Mouse (Mus musculus) frontal cortex, postnatal 10 days (tissue): ENCODE measurements around the gene Adap2.
"Not testable (repeated sequence)": the region's sequence is repeated elsewhere in the genome, so short reads cannot be mapped to it uniquely, and the experiment has no call there.

Source experiments
- DNase-seq, 2 experiments: peaks; one replicate each; pipeline ENCODE4 v3.0.0; 2022; ENCODE audit warnings: low spot score in 2 of 2, mixed read lengths in 1 of 2

Gene Adap2

DNA sequence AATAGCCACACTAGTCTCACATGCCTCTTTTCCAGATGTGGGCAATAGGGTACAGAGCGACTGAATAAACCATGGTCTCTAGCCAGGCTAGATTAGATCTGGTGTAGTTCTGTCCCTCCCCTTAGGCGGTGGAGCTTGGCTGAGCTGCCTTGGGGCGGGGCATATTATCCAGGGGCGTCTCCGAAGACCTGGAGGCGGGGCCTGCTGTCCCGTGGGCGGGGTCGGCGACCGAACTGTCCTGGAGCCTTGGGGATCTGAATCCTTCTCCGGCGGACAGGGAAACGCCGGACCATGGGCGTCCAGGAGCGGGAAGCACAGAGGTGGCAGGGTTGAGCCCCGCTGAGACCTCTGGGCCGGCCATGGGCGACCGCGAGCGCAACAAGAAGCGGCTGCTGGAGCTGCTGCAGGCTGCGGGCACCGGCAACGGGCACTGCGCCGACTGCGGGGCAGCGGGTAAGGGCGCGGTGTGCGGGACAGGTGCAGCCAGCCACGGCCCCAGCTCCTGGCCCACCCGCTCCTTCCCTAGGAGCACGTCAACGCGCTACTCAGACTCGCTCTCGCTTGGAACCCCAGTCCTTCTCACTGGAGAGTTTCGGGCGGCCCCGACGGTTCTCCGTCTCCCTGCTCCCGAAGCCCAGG is at the start of gene Adap2:
Gene Adap2, plus strand, starts transcription at position 249 of the 639 bp plus-strand sequence.
- DNase-seq, result peak; percentile 59 to 75

DNA sequence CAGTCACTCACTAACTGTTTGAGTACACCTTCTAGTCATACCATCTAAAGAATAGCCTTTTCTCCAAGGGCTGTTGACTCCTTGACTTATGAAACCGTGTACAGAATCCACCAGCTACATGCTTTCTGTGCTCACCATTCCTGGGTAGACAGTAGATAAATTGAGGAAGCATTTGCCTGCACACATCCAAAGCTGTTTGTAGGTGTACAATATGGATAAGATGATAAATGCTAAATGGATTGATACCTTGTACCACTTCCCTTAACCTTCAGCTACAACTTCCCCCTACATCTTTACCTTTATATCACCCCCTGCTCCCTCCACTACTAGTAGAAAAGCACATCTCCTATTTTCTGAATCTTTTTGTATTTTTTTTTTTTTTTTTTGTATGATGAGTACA is 49.5 kb upstream of the Adap2 start:
- DNase-seq, result no peak

GRCm38 (mm10) chr11:80116411-80116810 is 37.5 kb upstream of the Adap2 start:
- DNase-seq, result no peak

GRCm38 (mm10) chr11:80132050-80132449 is 21.9 kb upstream of the Adap2 start:
- no peak for DNase-seq

GRCm38 (mm10) chr11:80134744-80135143 is 19.2 kb upstream of the Adap2 start:
- DNase-seq, result no peak

- DNase-seq, result no peak
Observed at GRCm38 (mm10) chr11:80135954-80136683, 17.8 kb upstream of the Adap2 start.

DNA sequence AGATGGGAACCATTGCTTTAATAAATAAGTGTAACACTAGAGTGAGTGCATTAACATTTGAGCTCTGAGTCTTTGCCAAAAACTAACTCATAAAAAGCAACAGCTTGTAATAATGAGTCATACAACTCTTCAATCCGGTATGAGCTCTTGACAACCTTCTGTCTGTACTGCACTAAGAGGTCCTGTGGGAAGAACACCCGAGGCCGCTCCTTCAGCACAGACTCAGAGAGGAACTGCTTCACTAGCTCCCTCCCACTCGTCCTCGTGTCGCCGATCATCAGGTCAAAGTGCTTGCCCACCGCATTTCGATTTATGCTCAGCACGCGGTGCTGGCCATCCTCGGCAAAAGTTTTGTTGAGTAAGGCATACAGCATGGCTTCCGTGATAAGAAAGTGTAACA is 17.1 kb upstream of the Adap2 start:
- no peak for DNase-seq

DNA sequence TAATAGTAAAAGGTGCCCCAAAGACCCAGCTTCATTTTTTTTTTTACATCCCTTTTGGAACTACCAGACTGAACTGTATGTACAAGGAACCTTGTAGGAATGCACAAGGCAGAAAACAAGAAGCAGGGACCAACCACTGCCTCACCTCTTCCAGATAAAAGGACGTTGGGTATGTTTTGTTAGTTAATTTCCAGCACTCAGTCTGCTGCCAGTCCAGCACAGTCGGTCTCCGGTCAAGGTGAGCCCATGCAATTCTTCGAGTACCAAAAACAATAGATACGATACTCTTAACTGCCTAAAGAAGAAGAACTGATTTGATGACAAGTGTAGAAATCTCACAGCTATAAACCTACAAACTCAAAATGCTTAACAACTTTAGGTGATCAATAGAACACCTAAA is 16.1 kb upstream of the Adap2 start:
- DNase-seq, result no peak

DNA sequence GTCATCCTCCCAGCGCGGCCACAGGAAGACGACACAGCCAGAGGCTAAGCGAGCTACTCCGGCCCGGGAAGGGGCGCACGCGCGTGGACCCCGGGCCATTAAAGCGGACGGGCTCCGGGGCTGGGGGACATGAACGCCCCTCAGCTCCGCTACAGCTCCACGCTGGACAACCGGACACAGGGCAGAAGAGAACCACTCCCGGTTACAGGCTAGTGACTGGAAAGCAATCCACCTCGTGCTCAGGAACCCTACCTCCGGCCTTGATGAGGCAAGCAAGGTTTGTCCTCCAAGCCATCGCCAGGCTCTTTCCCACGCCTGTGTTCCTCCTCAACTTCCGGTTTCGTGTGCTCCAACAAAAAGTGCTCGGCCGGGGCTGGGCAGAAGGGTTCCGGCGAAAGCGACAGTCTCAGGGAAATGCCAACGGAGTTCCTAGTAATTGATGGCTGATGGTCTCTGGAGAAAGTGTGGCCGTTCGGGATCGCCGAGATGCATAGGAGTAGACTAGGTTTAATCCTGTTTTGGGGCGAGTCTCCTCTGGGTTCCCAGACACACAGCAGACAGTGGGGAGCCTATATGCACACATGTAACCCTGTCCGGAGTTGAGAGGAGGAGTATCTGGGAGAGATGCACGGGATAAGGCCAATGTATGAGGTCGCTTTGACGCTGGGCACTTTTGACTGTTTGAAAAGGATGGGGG is 11.9 kb upstream of the Adap2 start, which contains the start of gene Tefm:
Gene Tefm, minus strand, starts transcription at position 351 of the 697 bp plus-strand sequence.
- peak; percentile 69 to 81 for DNase-seq

GRCm38 (mm10) chr11:80142872-80143271 is 11.0 kb upstream of the Adap2 start:
- no peak for DNase-seq

- DNase-seq, result no peak
Observed at GRCm38 (mm10) chr11:80145787-80146275, 8.1 kb upstream of the Adap2 start.

- DNase-seq, result no peak
Observed at GRCm38 (mm10) chr11:80147748-80148147, 6.2 kb upstream of the Adap2 start.

- DNase-seq, result no peak
Observed at GRCm38 (mm10) chr11:80148313-80148712, 5.6 kb upstream of the Adap2 start.

- DNase-seq, result not testable (repeated sequence)
Observed at GRCm38 (mm10) chr11:80148974-80149373, 4.9 kb upstream of the Adap2 start.

- DNase-seq, result no peak
Observed at GRCm38 (mm10) chr11:80149412-80150023, 4.4 kb upstream of the Adap2 start.

DNA sequence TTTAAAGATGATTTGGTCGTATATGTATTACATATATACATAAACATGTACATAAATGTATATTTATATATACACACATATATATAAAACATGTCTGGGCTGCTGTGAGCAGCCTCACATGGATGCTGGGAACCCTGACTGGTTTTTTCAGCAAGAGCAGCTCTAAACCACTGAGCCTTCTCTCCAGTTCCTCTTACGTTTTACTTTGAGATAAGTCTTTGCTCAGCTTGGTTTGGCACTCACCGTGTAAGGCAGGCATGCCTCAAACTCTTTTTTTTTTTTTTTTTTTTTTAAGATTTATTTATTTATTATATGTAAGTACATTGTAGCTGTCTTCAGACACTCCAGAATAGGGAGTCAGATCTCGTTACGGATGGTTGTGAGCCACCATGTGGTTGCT is 3.3 kb upstream of the Adap2 start:
- DNase-seq, result no peak

DNA sequence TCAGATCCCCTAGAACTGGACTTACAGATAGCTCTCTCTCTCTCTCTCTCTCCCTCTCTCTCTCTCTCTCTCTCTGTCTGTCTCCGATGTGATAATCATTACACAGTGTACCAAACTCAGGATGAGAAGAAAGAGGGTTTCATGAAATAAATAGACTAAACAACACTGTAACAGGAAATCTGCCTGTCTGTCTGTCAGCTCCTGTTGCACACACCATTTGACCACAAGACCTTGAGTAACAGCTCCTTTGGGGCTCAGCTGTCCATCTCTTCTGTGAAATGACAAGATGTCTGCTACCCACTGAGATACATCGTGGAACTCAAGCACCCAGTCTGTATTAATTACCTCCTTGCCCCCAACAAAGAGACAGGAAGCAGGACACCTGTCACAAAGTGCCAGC is 2.4 kb upstream of the Adap2 start:
- no peak for DNase-seq

- no peak for DNase-seq
Observed at GRCm38 (mm10) chr11:80152376-80152775, 1.5 kb upstream of the Adap2 start.

- no peak for DNase-seq
Observed at GRCm38 (mm10) chr11:80154501-80154900, 596 bp downstream of the Adap2 start.

DNA sequence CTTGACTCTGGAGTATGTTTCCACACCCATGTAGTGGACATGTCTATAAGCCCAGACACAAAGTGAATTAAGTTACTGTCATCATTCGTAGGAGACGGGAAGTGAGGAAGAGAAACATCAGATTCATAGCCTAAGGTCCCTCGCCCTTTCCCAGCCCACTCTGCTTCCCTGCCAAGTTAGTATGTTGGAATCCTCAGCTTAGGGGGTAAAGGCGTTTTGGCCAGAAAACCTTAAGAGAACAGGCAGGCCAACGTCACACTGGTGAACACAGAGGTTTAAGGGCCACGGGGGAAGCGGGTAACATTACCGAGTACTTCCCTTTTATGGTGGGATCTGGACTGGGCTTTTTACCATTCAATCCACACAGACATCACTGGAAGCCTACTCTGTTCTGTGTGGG is 1.6 kb downstream of the Adap2 start:
- no peak for DNase-seq

DNA sequence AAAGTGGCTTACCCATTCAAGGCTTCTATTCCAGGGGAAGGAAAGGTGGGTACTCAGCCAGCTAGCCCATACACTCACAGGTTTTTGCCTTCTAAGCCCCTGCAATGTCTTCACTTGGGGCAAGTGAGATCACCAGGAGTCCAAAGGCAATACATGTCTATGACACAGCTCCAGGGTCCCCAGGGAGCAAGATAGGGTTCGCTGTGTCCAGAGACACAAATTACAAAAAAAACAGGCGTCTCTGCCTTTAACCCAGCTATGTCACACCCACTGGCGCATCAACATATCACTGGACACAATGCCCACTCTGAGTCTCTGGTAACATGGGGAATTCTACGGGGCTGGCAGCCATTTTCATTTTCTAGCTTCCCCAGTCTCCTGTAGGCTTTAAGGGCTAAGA is 2.1 kb downstream of the Adap2 start:
- no peak for DNase-seq

DNA sequence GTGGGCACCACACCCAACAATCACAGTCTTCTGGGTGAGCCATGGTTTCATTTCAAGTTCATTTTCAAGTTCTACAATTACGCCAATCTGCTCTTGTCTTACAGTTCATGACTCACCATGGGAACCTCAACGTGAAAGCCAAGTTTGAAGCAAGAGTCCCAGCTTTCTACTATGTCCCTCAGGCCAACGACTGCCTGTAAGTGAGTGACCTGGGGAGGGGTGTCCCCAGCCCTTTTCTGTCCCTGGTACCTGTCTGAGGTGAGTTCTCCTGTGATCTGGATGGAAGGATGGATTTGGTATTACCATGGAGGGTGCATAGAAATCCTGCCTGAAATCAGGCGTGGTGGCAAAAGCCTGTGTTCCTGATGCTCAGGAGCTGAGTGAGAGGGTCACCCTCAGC is 2.9 kb downstream of the Adap2 start:
- no peak for DNase-seq
